Mouse (Mus musculus) c-Kit-positive CD71-positive TER-119-positive erythroid progenitor cells, embryonic 14.5 days (primary cell): ENCODE measurements around the gene Slc38a3.

Source experiments
- DNase-seq: peaks from one replicate; pipeline ENCODE4 v3.0.0-alpha.2; 2013; ENCODE audit warnings: low spot score

Slc38a3 gene

DNA sequence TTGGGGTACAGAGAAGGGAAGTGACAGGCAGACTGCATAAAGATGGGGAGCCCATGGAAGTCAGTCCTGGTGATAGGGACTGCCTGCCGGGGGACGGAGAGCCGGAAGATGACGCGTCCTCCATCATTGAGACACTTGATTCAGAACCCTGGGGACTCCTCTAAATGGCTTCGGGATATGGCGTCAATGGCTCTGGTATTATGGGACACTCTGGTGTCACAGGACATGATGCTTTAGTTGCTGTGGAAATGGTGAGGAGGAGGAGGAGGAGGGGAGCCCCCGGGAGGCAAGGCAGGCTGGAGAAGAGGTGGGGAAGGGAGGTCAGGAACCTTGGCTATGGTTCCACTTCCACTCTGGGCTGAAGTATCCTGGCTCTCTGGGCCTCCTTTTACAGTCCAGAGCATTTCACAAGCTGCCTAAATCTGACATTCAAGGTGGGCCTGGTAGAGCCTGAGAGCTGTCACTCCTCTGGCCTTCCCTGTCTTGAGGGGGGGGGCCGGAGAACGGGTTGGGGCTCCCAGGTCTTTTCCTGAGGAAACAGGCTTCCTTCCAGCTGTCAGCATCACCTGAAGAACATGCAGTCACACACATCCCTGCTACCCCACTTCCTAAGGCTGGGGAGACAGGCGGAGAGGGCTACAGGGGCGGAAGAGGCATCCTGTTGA is 26.2 kb upstream of the Slc38a3 start:
- DNase-seq, result no peak

DNA sequence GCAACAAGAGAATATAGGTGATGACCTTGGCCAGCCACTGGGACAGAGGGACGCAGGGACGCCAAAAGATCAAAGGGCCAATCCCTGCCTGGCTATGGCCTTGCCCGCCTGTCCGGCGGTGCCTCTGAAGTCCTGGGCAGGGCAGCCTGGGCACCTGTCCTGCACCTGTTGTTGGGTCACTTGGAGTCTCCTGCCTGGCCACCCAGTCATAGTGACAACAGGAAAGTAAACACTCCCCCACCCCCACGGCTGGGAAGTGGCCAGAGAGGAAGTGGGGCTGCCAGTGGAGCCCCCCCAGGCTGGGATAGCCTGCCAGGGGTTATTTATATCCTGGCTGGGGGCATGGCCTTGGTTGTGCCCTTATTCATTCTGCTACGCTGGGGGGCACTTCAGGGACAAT is 25.3 kb upstream of the Slc38a3 start:
- no peak for DNase-seq

DNA sequence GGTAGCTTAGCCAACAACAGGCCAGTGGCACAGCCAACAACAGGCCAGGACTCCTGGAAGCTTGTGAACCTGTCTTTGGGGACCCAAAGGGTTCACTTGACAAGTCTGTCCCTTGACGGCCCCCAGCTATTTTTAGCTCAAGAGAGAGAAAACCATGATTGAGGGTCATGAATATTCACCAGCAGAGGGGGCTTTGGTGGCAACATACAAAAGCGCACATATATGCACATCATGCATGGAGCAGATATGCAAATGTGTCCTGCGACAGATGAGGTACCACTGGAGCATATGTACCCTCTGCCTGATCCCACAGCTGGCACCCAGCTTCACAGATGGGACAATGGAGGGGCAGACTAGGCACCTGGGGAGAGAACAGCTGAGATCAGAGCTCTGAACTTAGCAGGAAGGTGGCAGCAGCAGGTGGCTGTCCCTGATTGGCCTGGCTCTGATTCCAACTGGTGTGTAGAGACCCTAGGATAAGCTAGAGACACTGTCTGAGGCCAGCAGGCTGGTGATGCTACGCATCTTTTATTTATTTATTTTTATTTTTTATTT is 24.2 kb upstream of the Slc38a3 start:
- no peak for DNase-seq

- peak; percentile 25 for DNase-seq
Observed at GRCm38 (mm10) chr9:107692785-107693184, 23.5 kb upstream of the Slc38a3 start.

DNA sequence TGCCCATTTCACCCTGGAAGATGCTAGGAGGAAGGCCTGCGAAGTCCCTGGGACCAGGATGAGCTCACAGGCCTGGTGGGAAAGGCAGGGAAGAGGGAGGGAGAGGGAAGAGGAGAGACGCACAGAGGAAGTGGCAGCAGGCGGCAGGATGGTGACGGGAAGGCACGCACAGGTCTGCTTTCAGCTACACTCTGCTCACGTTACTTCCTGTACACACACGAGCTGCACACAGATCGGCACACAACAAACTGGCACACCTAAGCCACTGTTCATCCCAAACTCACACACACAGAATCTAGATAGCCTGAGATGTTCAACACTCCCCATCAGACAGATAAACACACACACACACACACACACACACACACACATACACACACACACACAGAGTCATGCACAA is 21.1 kb upstream of the Slc38a3 start:
- DNase-seq, result no peak

DNA sequence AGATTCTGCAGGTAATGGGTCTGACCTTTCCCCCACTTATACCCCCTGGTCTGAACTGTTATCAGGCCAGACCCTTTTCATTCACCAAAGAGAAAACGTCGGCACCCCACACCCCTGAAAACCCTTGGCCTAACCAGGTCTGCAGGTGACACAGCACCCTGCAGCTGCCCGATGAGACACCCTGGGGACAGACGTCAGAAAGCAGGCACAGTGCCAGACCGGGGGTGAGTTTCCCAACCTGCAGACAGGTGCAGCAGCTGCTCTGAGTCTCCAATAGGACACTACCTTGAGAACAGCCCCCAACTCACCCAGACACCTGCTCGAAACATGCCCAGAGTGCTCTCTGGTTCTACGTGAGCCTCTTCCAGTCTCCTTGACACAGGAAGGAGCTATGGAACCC is 19.6 kb upstream of the Slc38a3 start:
- DNase-seq, result no peak

GRCm38 (mm10) chr9:107688415-107688814 is 19.1 kb upstream of the Slc38a3 start:
- DNase-seq, result no peak

DNA sequence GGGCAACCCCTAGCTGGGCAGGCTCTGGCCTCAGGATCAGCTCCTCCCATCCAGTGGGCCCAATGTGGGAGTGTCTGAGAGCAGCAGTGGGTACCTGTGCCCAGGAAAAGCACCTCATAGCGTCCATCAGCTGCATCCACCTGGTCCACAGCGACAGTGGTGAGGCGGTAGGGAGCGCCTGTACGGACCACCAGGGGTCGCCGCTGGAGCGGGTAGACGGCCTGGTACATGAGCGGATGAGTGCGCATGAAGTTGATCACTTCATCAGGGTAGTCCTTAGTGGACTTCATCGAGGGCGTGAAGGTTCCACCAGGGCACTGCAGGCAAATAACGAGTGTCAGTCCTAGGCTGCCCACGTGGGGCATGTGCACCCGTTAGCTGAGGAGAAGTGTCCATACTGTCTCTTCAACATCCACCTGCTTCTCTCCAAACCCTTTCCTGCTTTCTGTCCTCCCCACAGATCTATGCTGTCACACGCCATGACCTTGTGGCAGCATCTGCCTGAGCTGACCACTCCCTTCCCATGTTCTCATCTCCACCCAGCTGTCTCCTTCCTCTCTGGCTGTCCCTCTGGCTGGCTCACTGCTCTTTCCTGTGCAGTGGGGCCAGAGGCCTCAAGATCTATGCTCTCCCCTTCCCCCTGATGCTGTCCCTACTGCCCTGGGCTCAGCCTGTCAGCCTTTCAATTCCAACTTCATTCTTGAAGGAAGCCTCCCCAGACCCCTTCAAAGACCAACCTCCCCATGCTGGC is 16.1 kb upstream of the Slc38a3 start:
- DNase-seq, result no peak

- no peak for DNase-seq
Observed at GRCm38 (mm10) chr9:107682405-107682804, 13.1 kb upstream of the Slc38a3 start.

DNA sequence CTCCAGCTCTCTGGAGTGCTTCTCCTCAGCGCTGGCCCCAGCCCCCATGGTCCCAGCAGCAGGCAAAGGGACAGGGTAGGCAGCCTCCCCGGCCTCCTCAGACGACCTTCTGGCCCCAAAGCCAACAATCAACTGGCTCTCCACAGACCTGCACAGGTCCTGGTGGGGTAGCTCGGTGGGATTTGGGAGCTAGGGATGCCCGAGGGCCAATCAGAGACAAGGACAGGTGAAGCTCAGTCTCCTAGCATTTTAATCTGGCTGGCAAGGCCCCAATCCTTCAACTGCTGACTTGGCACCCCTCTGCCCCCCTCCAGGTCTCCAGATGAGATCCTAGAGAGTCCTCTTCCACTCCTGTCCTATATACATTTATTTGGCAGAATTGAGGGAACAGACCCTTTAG is 10.2 kb upstream of the Slc38a3 start, which contains the start of gene Gnat1:
Gene Gnat1 (minus strand): TSS at position 212 of the 400 bp plus-strand sequence.
- DNase-seq, result no peak

DNA sequence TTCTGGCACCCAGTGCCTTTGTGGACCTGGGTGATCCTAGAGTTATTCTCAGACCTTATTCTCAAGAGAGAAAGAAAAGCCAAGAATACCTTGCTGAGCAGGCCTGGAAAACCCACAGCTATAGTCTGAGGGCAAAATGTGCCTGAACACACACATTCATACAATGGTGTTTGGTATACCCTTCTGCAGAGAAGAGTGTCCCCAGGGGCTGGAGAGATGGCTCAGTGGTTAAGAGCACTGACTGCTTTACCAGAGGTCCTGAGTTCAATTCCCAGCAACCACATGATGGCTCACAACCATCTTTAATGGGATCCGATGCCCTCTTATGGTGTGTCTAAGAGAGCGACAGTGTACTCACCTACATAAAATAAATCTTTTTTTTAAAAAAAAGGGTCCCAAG is 9.5 kb upstream of the Slc38a3 start:
- no peak for DNase-seq

DNA sequence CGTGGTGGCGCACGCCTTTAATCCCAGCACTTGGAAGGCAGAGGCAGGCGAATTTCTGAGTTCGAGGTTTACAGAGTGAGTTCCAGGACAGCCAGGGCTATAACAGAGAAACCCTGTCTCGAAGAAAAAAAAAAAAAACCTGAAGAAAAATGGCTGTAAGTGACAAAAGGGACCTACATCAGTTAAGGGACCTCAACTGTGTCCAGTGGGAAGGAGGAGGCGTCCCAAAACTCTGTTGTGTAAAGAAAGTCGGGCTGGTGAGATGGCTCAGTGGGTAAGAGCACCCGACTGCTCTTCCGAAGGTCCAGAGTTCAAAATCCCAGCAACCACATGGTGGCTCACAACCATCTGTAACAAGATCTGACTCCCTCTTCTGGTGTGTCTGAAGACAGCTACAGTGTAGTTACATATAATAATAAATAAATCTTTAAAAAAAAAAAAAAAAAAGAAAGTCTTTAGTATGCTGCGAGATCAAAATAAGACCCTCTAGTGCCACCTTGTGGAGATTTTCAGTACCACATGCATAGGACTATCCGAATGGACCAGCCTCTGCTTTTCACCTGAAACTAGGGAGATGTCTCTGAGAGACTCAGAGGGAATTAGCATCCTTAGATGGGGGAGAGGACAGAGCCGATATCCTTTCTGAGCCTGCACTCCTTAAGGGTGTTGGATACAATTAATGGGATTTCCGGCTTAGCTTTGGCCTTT is 8.6 kb upstream of the Slc38a3 start:
- DNase-seq, result peak; percentile 75

GRCm38 (mm10) chr9:107677091-107677784 is 7.9 kb upstream of the Slc38a3 start:
- peak; percentile 18 for DNase-seq

GRCm38 (mm10) chr9:107676302-107676701 is 7.0 kb upstream of the Slc38a3 start:
- no peak for DNase-seq

DNA sequence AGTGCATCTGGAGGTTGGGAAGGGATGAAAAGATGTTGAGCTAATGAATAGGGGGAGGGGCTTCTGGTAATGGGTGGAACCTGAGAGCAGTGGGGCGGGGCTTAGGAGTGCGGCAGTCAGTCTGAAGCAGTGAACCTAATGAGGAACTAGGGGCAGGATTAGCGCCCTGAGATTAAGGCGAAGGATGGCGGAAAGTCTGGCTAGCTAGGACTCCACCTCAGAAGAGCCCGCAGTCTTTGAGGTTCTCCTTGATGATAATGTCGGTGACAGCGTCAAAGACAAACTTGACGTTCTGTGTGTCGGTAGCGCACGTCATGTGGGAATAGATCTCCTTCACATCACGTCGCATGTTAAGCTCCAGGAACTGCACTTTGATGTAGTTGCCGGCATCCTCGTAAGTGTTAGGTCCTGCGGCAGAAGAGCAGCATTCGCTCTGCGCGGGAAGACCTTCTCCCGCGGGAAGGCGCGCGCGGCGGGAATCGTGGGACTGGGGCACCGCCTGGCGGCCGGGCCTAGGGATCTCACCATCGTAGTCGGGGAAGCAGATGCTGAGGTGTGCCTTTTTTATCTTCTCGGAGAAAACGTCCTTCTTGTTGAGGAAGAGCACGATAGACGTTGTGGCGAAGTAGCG is 6.5 kb upstream of the Slc38a3 start:
- DNase-seq, result peak; percentile 30

- DNase-seq, result no peak
Observed at GRCm38 (mm10) chr9:107674609-107675429, 5.5 kb upstream of the Slc38a3 start.

DNA sequence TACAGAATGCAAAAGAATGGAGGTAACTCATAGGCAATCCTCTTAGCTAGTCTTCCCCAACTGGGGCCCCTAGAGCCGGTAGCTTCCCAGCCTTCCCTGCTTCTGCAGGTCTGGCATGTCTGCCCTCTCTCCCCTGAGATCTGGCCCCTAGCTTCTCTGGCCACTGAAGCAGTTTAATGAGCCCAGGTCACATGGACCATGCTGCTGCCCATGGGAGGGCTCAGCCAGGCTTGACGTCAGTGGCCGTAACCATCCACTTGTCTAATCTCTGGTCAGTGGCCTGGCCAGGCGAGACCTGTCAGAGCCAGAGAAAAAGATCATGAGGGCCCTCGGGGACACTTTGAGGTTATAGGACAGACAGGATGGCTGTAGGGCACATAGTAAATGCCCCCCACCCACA is 929 bp upstream of the Slc38a3 start:
- DNase-seq, result no peak

GRCm38 (mm10) chr9:107668916-107669315 is 414 bp downstream of the Slc38a3 start:
- no peak for DNase-seq

GRCm38 (mm10) chr9:107668011-107668410 is 1.3 kb downstream of the Slc38a3 start:
- DNase-seq, result no peak

GRCm38 (mm10) chr9:107667219-107667618 is 2.1 kb downstream of the Slc38a3 start:
- no peak for DNase-seq

DNA sequence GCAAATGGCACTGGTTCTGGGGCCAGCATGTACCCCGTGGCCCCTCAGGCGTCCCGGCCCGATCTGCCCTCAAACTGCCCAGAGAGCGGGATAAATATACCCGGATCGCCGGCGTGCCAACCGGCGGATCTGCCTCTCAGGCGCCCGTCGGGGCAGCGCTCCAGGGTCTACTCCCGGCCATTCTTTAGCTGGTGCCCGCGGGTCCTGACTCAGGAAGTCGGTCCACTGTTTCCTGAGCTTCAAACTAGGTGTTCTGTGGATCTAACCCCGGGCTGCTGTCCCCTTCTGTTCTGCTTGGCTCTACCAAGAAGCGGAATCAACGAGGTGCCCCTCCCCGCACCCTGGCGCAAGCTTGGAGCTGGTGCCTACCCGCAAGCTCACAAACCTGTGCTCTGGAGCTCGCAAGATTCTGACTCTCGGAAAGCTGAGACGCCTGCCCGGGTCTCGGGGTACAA is 2.6 kb downstream of the Slc38a3 start:
- DNase-seq, result no peak
